Mouse (Mus musculus) retina, embryonic 14.5 days (tissue): ENCODE measurements around the gene Dlg4.

Source experiments
- DNase-seq: peaks from one replicate; pipeline ENCODE4 v3.0.0-alpha.2; 2015; ENCODE audit warnings: low spot score

Gene Dlg4

GRCm38 (mm10) chr11:70019495-70020021 is 2.8 kb downstream of the Dlg4 start:
- no peak for DNase-seq

GRCm38 (mm10) chr11:70020022-70020631 is 3.4 kb downstream of the Dlg4 start:
- DNase-seq: no peak

GRCm38 (mm10) chr11:70020731-70021263 is 4.1 kb downstream of the Dlg4 start:
- DNase-seq: peak; percentile 92

GRCm38 (mm10) chr11:70021264-70022132 is 4.8 kb downstream of the Dlg4 start:
- peak; percentile 100 for DNase-seq

GRCm38 (mm10) chr11:70023481-70024150 is 6.9 kb downstream of the Dlg4 start:
- peak; percentile 73 for DNase-seq

- DNase-seq: no peak
Measured at GRCm38 (mm10) chr11:70024151-70024514, 7.4 kb downstream of the Dlg4 start.

DNA sequence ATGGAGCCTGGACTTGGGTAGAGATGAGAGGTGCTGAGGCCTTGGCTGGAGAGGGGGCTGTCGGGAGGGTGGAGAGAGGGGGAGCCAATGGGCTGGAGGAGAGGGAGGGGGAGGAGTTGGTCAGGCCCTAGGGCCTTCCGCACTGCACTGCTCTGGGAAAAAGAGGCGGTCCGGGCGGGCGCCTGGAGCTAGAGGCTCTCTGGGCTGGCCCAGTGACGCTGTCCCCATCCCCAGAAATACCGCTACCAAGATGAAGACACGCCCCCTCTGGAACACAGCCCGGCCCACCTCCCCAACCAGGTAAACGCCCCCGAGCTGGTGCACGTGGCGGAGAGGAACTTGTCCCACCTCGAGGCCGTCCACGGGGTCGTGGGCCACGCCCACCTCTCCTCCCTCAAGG is 9.9 kb downstream of the Dlg4 start:
- DNase-seq: peak; percentile 77

DNA sequence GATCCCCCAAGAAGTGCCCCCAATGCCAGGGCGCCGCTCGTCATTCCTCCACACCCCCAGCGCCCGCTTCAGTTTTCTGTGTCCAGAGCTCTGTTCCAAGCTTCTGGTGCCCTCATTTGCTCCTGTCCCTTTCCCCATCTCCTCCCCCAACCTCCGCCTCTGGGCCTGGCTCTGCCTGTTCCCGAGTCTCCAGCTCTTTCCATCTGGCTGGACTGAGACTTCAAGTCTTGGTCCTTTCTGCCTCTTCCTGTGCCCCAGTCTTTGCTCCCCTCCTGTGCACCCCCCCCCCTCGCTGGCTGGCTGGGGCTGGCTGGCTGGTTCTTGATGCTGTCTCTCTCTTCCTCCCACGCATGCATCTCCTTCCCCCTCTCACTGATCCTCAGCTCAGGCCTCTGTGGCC is 10.7 kb downstream of the Dlg4 start:
- no peak for DNase-seq

GRCm38 (mm10) chr11:70028401-70029129 is 11.8 kb downstream of the Dlg4 start:
- no peak for DNase-seq

DNA sequence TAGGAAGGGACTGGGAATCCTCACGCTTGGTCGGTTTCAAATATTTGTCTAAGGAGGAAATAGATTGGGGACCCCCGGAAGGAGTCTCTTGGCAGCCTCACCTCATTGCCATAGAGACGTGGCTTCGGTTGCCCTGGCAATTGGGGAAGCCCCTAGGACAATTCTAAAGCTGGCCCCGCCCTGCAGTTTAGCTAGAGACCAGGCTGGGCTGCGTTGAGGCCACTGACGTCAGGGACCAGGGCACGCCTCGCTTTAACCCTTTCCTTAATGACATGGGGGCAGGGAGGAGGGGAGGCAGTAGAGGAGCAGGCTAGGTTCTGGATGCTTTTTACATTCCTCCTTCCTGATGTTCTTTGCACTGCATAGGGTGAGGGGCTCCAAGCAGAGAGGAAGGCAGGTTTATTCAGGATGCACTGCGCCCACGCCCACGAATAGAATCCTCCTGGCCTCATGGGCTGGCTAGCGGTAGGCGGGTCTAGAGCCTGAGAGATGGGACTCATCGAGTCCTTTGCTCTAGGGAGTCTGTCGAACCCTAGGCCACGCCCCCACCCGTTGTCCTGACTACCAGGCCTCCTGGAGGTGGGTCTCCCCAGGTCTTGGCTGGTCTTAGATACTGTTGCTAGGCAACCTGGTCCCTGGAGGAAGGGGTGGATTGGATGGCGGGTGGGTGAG is 12.5 kb downstream of the Dlg4 start:
- DNase-seq: peak; percentile 98

- no peak for DNase-seq
Measured at GRCm38 (mm10) chr11:70029829-70030550, 13.2 kb downstream of the Dlg4 start.

- DNase-seq: no peak
Measured at GRCm38 (mm10) chr11:70030651-70031320, 14.0 kb downstream of the Dlg4 start.

DNA sequence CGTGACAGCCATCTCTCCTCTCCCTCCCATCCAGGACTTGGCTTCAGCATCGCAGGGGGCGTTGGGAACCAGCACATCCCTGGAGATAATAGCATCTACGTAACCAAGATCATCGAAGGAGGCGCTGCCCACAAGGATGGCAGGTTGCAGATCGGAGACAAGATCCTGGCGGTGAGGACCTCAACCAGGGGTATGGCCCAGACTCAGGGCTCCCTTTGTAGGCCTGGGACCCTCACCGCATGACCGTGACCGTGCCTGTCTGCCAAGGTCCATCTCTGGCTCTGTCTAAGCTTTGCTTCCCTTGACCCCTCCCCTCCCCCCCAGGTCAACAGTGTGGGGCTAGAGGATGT is 14.6 kb downstream of the Dlg4 start:
- DNase-seq: no peak

DNA sequence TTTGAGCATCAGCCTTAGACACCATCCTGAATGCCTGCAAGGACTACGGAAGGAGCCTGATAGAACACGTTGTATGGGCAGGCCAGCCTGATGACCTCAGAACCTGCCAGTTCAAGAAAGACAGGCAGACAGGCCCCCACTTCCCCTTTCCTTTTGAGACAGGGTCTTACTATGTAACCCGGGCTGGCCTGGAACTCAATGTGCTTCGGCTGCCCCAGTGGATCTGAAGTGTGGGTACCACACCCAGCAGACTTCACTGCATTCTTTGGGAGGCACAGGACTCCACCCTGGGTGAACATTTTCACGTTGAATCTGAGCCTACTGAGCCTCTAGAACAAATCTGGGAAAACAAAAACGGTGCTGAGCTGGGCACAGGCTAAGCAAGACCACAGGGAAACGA is 21.4 kb downstream of the Dlg4 start:
- no peak for DNase-seq

- DNase-seq: no peak
Measured at GRCm38 (mm10) chr11:70039631-70040030, 22.9 kb downstream of the Dlg4 start.

- no peak for DNase-seq
Measured at GRCm38 (mm10) chr11:70040184-70040583, 23.4 kb downstream of the Dlg4 start.

GRCm38 (mm10) chr11:70042309-70043085 is 25.8 kb downstream of the Dlg4 start:
- DNase-seq: no peak

- no peak for DNase-seq
Measured at GRCm38 (mm10) chr11:70043665-70044064, 26.9 kb downstream of the Dlg4 start.

- DNase-seq: no peak
Measured at GRCm38 (mm10) chr11:70045435-70045834, 28.7 kb downstream of the Dlg4 start.
